In the genomic region with DNA sequence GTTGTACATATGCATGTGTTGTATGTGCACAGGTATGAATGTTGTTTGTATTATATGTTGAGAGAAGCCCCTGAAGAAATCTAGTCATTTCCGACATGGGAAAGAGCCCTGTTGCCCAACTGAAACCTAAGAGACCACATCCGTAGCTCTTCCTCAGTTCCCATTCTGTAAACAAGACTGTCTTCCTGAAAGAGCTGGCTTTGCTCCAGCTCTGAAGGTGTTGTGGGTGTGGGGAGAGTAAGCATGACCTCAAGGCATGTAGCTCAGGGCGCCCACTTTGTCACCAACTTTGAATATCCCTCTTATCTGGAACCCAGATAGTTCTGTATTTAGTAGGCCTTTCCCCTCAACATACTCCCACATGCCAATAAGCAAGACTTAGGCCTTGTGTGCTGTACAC, we compare ENCODE assay signal across 33 mouse cellular contexts. TPM values are rescaled to one million over a fixed set of nuclear protein-coding genes. Genes with fewer than 3 reads are reported as not detected.
A peak's percentile ranks its signal among the peaks of the same experiment; 100 is the strongest.
DNase-seq lines count a peak whose midpoint lies in the region; ATAC-seq lines count a peak whose summit lies in the region.
"Had no signal": no experiment of that assay in that cellular context is flagged by ENCODE, and none has a peak within 500 bp of the region (broad histone marks: within the 10 kb centered on the region; RNA-seq: fewer than 3 reads in every experiment).

No protein-coding gene starts in this region.

- no peak for DNase-seq in limb, embryonic 10.5 days (ENCODE audit: low spot score)
- DNase-seq in 416B (ENCODE audit: low read depth), result peak; percentile 95
- DNase-seq in T-cell, adult 2 months (ENCODE audit: low spot score), result peak; percentile 34
- no peak for DNase-seq in frontal cortex, adult 2 months (ENCODE audit: extremely low spot score in 1 of 2, low spot score in 1 of 2)
- DNase-seq: adrenal gland, postnatal 14 days; cerebellum, adult 8-10 months; cerebellum, postnatal 36 days; kidney, adult 11 months; layer of hippocampus, adult 9-11 months; midbrain, embryonic 14.5 days; right cerebral cortex, postnatal 4 days; thymus, adult 18-20 months had no signal

- H3K9me3 ChIP-seq in limb, embryonic 13.5 days, result no peaks in the 10 kb centered on the region
- H3K9me3 ChIP-seq in limb, embryonic 10.5 days (replicated peaks), result no peaks in the 10 kb centered on the region
- H3K9me3 ChIP-seq in forebrain, embryonic 13.5 days (replicated peaks), result no peaks in the 10 kb centered on the region
- H3K9me3 ChIP-seq: hindbrain, embryonic 12.5 days; kidney, embryonic 15.5 days; limb, embryonic 15.5 days; neural tube, embryonic 13.5 days; stomach, embryonic 15.5 days had no signal

- no peak for ATAC-seq in limb, embryonic 13.5 days (ENCODE audit: low FRiP score, low read depth)
- ATAC-seq in megakaryocyte progenitor cell, adult 5-6 weeks (replicated peaks; ENCODE audit: poor library complexity), result peak; percentile 80
- no peak for ATAC-seq in forebrain, embryonic 13.5 days
- ATAC-seq: forebrain, embryonic 14.5 days had no signal

- H3K27ac ChIP-seq in limb, embryonic 13.5 days, result no peak overlapping the region
- no peak overlapping the region for H3K27ac ChIP-seq in limb, embryonic 10.5 days
- no peak overlapping the region for H3K27ac ChIP-seq in forebrain, embryonic 13.5 days
- H3K27ac ChIP-seq: hindbrain, embryonic 12.5 days; limb, embryonic 15.5 days; liver, embryonic 14.5 days; neural tube, embryonic 13.5 days had no signal

- 87% methylated on average over 3 of the region's 3 CpGs for WGBS in limb, embryonic 13.5 days
- WGBS in limb, embryonic 10.5 days, result 89% methylated on average over 3 of the region's 3 CpGs
- 89% methylated on average over 3 of the region's 3 CpGs for WGBS in forebrain, embryonic 13.5 days

- peaks cover 13% of the 10 kb centered on the region for H3K4me1 ChIP-seq in limb, embryonic 13.5 days
- peaks cover 4% of the 10 kb centered on the region for H3K4me1 ChIP-seq in limb, embryonic 10.5 days
- no peaks in the 10 kb centered on the region for H3K4me1 ChIP-seq in forebrain, embryonic 13.5 days
- H3K4me1 ChIP-seq: hindbrain, embryonic 12.5 days; neural tube, embryonic 13.5 days; stomach, embryonic 15.5 days had no signal

- H3K27me3 ChIP-seq in limb, embryonic 13.5 days, result no peaks in the 10 kb centered on the region
- no peaks in the 10 kb centered on the region for H3K27me3 ChIP-seq in limb, embryonic 10.5 days (ENCODE audit: low read depth, poor library complexity, severe bottlenecking)
- no peaks in the 10 kb centered on the region for H3K27me3 ChIP-seq in forebrain, embryonic 13.5 days
- H3K27me3 ChIP-seq: hindbrain, embryonic 12.5 days; kidney, embryonic 15.5 days; limb, embryonic 15.5 days; neural tube, embryonic 13.5 days; stomach, embryonic 15.5 days had no signal

- H3K36me3 ChIP-seq in limb, embryonic 13.5 days, result no peaks in the 10 kb centered on the region
- no peaks in the 10 kb centered on the region for H3K36me3 ChIP-seq in limb, embryonic 10.5 days
- no peaks in the 10 kb centered on the region for H3K36me3 ChIP-seq in forebrain, embryonic 13.5 days (ENCODE audit: poor library complexity, severe bottlenecking)
- H3K36me3 ChIP-seq: hindbrain, embryonic 12.5 days; kidney, embryonic 15.5 days; limb, embryonic 15.5 days; neural tube, embryonic 13.5 days; stomach, embryonic 15.5 days had no signal

- peak overlapping the region; percentile 9; the same call in 1 of the 2 replicates for H3K4me2 ChIP-seq in limb, embryonic 13.5 days (replicated peaks)
- H3K4me2 ChIP-seq in forebrain, embryonic 13.5 days, result no peak overlapping the region
- H3K4me2 ChIP-seq: hindbrain, embryonic 12.5 days; kidney, embryonic 15.5 days; limb, embryonic 15.5 days; neural tube, embryonic 13.5 days; stomach, embryonic 15.5 days had no signal

- H3K4me3 ChIP-seq in limb, embryonic 13.5 days, result no peak overlapping the region
- H3K4me3 ChIP-seq in limb, embryonic 10.5 days, result no peak overlapping the region
- no peak overlapping the region for H3K4me3 ChIP-seq in forebrain, embryonic 13.5 days
- H3K4me3 ChIP-seq: hindbrain, embryonic 12.5 days; kidney, embryonic 15.5 days; limb, embryonic 15.5 days; neural tube, embryonic 13.5 days; stomach, embryonic 15.5 days had no signal

- H3K9ac ChIP-seq in limb, embryonic 13.5 days, result no peak overlapping the region
- no peak overlapping the region for H3K9ac ChIP-seq in forebrain, embryonic 13.5 days
- H3K9ac ChIP-seq: hindbrain, embryonic 12.5 days; kidney, embryonic 15.5 days; limb, embryonic 15.5 days; liver, embryonic 14.5 days; neural tube, embryonic 13.5 days; stomach, embryonic 15.5 days had no signal

RNA-seq across cellular contexts. Expression of gene Cxcr1, which starts 15.8 kb away (rescaled TPM):
- not detected in 2 replicates for polyA plus RNA-seq in limb, embryonic 13.5 days (2015; fragmentation: Nextera tagmentation; extraction: Ambion mirVana)
- polyA plus RNA-seq in limb, embryonic 10.5 days (2016; fragmentation: Nextera tagmentation; extraction: Ambion mirVana), result 0.10 TPM in 1 of 2 replicates, not detected in the other
- total RNA-seq in megakaryocyte progenitor cell, adult 5-6 weeks (2015), result not detected in 2 replicates
- total RNA-seq in megakaryocyte progenitor cell, adult 5-6 weeks (2017), result not detected in 2 replicates
- polyA plus RNA-seq in forebrain, embryonic 13.5 days (2015; fragmentation: Nextera tagmentation; extraction: Ambion mirVana), result not detected in 2 replicates
- polyA plus RNA-seq in frontal cortex, adult 2 months (2012; rRNA removed), result not detected in 2 replicates
- total RNA-seq: adrenal gland, postnatal 14 days; gastrocnemius, adult 8-10 months; left cerebral cortex, adult 18-20 months; left cerebral cortex, postnatal 25 days; megakaryocyte-erythroid progenitor cell, adult 5-6 weeks had no signal
- polyA plus RNA-seq: brain, embryonic 14.5 days; C2C12; embryonic facial prominence, embryonic 14.5 days; forebrain, embryonic 14.5 days; gonadal fat pad, adult 2 months; heart, postnatal 0 days; hindbrain, embryonic 12.5 days; kidney, embryonic 15.5 days; large intestine, adult 2 months; limb, embryonic 15.5 days; liver, embryonic 14.5 days; lung, embryonic 16.5 days; midbrain, embryonic 14.5 days; neural tube, embryonic 13.5 days; stomach, embryonic 15.5 days had no signal

RNA-seq across cellular contexts. Expression of gene Cxcr2, which starts 24.8 kb away (rescaled TPM):
- polyA plus RNA-seq in limb, embryonic 13.5 days (2015; fragmentation: Nextera tagmentation; extraction: Ambion mirVana), result 0.10 and 0.13 TPM in 2 replicates
- polyA plus RNA-seq in limb, embryonic 10.5 days (2016; fragmentation: Nextera tagmentation; extraction: Ambion mirVana), result 0.06 and 0.19 TPM in 2 replicates
- 5.3 and 9.3 TPM in 2 replicates for total RNA-seq in megakaryocyte progenitor cell, adult 5-6 weeks (2015)
- 9.5 and 10.7 TPM in 2 replicates for total RNA-seq in megakaryocyte progenitor cell, adult 5-6 weeks (2017)
- polyA plus RNA-seq in forebrain, embryonic 13.5 days (2015; fragmentation: Nextera tagmentation; extraction: Ambion mirVana), result 0.14 TPM in 1 of 2 replicates, not detected in the other
- 0.04 and 0.19 TPM in 2 replicates for polyA plus RNA-seq in frontal cortex, adult 2 months (2012; rRNA removed)
- total RNA-seq: gastrocnemius, adult 8-10 months; left cerebral cortex, adult 18-20 months; left cerebral cortex, postnatal 25 days had no signal
- polyA plus RNA-seq: hindbrain, embryonic 12.5 days; midbrain, embryonic 14.5 days had no signal

RNA-seq across cellular contexts. Expression of gene Rufy4, which starts 53.3 kb away (rescaled TPM):
- polyA plus RNA-seq in limb, embryonic 13.5 days (2015; fragmentation: Nextera tagmentation; extraction: Ambion mirVana), result 0.15 and 0.33 TPM in 2 replicates
- 0.08 and 0.13 TPM in 2 replicates for polyA plus RNA-seq in limb, embryonic 10.5 days (2016; fragmentation: Nextera tagmentation; extraction: Ambion mirVana)
- 0.37 and 0.72 TPM in 2 replicates for total RNA-seq in megakaryocyte progenitor cell, adult 5-6 weeks (2015)
- total RNA-seq in megakaryocyte progenitor cell, adult 5-6 weeks (2017), result 0.54 and 0.68 TPM in 2 replicates
- polyA plus RNA-seq in forebrain, embryonic 13.5 days (2015; fragmentation: Nextera tagmentation; extraction: Ambion mirVana), result 0.19 and 0.26 TPM in 2 replicates
- polyA plus RNA-seq in frontal cortex, adult 2 months (2012; rRNA removed), result 0.08 TPM in 2 replicates
- total RNA-seq: gastrocnemius, adult 8-10 months; left cerebral cortex, adult 18-20 months; left cerebral cortex, postnatal 25 days had no signal

RNA-seq across cellular contexts. Expression of gene Tns1, which starts 54.4 kb away (rescaled TPM):
- polyA plus RNA-seq in limb, embryonic 13.5 days (2015; fragmentation: Nextera tagmentation; extraction: Ambion mirVana), result 44.4 and 45.1 TPM in 2 replicates
- polyA plus RNA-seq in limb, embryonic 10.5 days (2016; fragmentation: Nextera tagmentation; extraction: Ambion mirVana), result 38.6 and 46.7 TPM in 2 replicates
- 12.4 and 15.4 TPM in 2 replicates for total RNA-seq in megakaryocyte progenitor cell, adult 5-6 weeks (2015)
- total RNA-seq in megakaryocyte progenitor cell, adult 5-6 weeks (2017), result 3.1 and 9.7 TPM in 2 replicates
- 10.4 and 10.6 TPM in 2 replicates for polyA plus RNA-seq in forebrain, embryonic 13.5 days (2015; fragmentation: Nextera tagmentation; extraction: Ambion mirVana)
- 22.4 and 25.7 TPM in 2 replicates for polyA plus RNA-seq in frontal cortex, adult 2 months (2012; rRNA removed)

RNA-seq across cellular contexts. Expression of gene Arpc2, which starts 57.3 kb away (rescaled TPM):
- 384 and 389 TPM in 2 replicates for polyA plus RNA-seq in limb, embryonic 13.5 days (2015; fragmentation: Nextera tagmentation; extraction: Ambion mirVana)
- 355 and 369 TPM in 2 replicates for polyA plus RNA-seq in limb, embryonic 10.5 days (2016; fragmentation: Nextera tagmentation; extraction: Ambion mirVana)
- 802 and 912 TPM in 2 replicates for total RNA-seq in megakaryocyte progenitor cell, adult 5-6 weeks (2015)
- 414 and 435 TPM in 2 replicates for total RNA-seq in megakaryocyte progenitor cell, adult 5-6 weeks (2017)
- polyA plus RNA-seq in forebrain, embryonic 13.5 days (2015; fragmentation: Nextera tagmentation; extraction: Ambion mirVana), result 367 and 371 TPM in 2 replicates
- 213 and 235 TPM in 2 replicates for polyA plus RNA-seq in frontal cortex, adult 2 months (2012; rRNA removed)

Comparison
In these comparisons a context has a peak if more than half of its experiments do, and no peak if none do; other contexts are left out.
1. DNase-seq: peak in 416B (single experiment) and T-cell, adult 2 months (single experiment); none in limb, embryonic 10.5 days (single experiment) and frontal cortex, adult 2 months (0 of 2).